Mouse (Mus musculus): ENCODE measurements around the gene Erfe.

GRCm38 (mm10) chr1:91397927-91398259 is 31.7 kb downstream of the Erfe start:
- TF ChIP-seq CTCF (IDR thresholded peaks at IDR 0.05; ENCODE audit: control insufficient read depth, insufficient read depth, insufficient read length), result no peak
- no peak for TF ChIP-seq USF1 (IDR thresholded peaks at IDR 0.05; ENCODE audit: low read depth)
